Mouse (Mus musculus) erythroblast, embryonic 14.5 days (primary cell): ENCODE data around the gene Rnf144b. TPM values are rescaled to one million over a fixed set of nuclear protein-coding genes. Genes with fewer than 3 reads are reported as not detected.

Experiments
- H3K27me3 ChIP-seq: 2 replicates; pipeline ENCODE4 v1.6.1; 2012; ENCODE audit warnings: inconsistent platforms; ENCODE audit not compliant: control insufficient read depth
- H3K36me3 ChIP-seq: 2 replicates; pipeline ENCODE4 v1.6.1; 2012; ENCODE audit warnings: mild to moderate bottlenecking, inconsistent platforms; ENCODE audit not compliant: control insufficient read depth
- H3K4me1 ChIP-seq: 2 replicates; pipeline ENCODE4 v1.6.1; 2012; ENCODE audit warnings: inconsistent platforms; ENCODE audit not compliant: control insufficient read depth
- H3K4me3 ChIP-seq: replicated peaks from 2 replicates; pipeline ENCODE3; 2012; ENCODE audit warnings: moderate library complexity, mild to moderate bottlenecking, inconsistent platforms
- H3K9me3 ChIP-seq: 2 replicates; pipeline ENCODE4 v1.6.1; 2012; ENCODE audit warnings: low read length, inconsistent platforms, mixed read lengths; ENCODE audit not compliant: control insufficient read depth
- GATA1 ChIP-seq: IDR thresholded peaks from 2 replicates; pipeline ENCODE4 v1.6.1; 2012; ENCODE audit warnings: low read length, inconsistent platforms, mixed read lengths
- TAL1 ChIP-seq: IDR thresholded peaks from 3 replicates; pipeline ENCODE4 v1.6.1; 2012; ENCODE audit warnings: low read length, inconsistent platforms, mixed read lengths
- polyA plus RNA-seq: library from polyadenylated mRNA; stranded (reverse); fragments of >175 nt; gene quantifications from 2 replicates; pipeline ENCODE4 v1.2.3, GENCODE M21; 2012

Gene Rnf144b
- polyA plus RNA-seq, 1 experiment: not detected

GRCm38 (mm10) chr13:47112924-47113323, 9.5 kb upstream of the Rnf144b start:
- peaks cover 48% of the 10 kb centered on the region for H3K36me3 ChIP-seq
- TF ChIP-seq GATA1: peak; percentile 71
- peak; percentile 92 for TF ChIP-seq TAL1
- peaks cover 96% of the 10 kb centered on the region for H3K4me1 ChIP-seq
- H3K9me3 ChIP-seq: no peaks in the 10 kb centered on the region
- no peaks in the 10 kb centered on the region for H3K27me3 ChIP-seq
- H3K4me3 ChIP-seq: peak overlapping the region; percentile 59

- Histone ChIP-seq H3K27me3 (peaks cover 13% of the 10 kb centered on the region), H3K9me3 (peaks cover 2% of the 10 kb centered on the region; the same call in 1 of the 2 replicates), H3K4me1 (peaks cover 88% of the 10 kb centered on the region), H3K4me3 (peak overlapping the region; percentile 40), H3K36me3 (peaks cover 28% of the 10 kb centered on the region)
- no peak; the same call in 1 of the 3 replicates for TF ChIP-seq TAL1
- peak; percentile 43 for TF ChIP-seq GATA1
These were observed 6.5 kb upstream of the Rnf144b start for GRCm38 (mm10) chr13:47116000-47116399.

DNA sequence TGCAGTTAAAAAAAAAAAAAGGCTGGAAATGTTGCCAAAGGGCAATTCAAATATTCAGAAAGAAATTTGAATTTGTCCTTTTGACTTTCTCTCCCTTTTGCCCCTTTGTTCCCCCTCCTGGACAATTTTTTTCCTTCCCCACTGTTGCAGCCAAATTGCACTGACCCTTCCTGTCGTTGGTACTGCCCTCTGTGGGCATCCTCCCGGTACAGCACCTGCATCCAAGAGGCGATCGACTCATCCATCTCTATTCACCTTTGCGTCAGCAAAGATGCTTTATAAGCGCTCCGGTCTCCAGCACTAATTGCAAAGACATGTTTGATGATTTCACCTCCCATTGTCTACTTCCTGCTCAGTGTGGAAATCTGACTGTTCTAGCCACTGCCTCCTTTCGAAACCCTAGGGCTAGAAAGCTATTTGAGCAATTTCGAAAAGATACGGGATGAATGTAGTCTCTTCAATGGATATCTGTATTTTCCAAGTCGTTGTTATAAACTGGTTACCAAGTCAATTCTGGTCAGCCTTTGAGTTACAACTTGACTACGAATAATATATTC, 1.0 kb upstream of the Rnf144b start:
- H3K4me1 ChIP-seq: peaks cover 70% of the 10 kb centered on the region
- peaks cover 63% of the 10 kb centered on the region for H3K27me3 ChIP-seq
- H3K4me3 ChIP-seq: peak overlapping the region; percentile 84
- peaks cover 16% of the 10 kb centered on the region for H3K36me3 ChIP-seq
- TF ChIP-seq TAL1 (no peak), GATA1 (no peak)
- H3K9me3 ChIP-seq: peaks cover 2% of the 10 kb centered on the region

GRCm38 (mm10) chr13:47124449-47124848, 2.0 kb downstream of the Rnf144b start:
- TF ChIP-seq TAL1: no peak
- TF ChIP-seq GATA1: no peak
- Histone ChIP-seq H3K4me1 (peaks cover 59% of the 10 kb centered on the region), H3K27me3 (peaks cover 72% of the 10 kb centered on the region)

DNA sequence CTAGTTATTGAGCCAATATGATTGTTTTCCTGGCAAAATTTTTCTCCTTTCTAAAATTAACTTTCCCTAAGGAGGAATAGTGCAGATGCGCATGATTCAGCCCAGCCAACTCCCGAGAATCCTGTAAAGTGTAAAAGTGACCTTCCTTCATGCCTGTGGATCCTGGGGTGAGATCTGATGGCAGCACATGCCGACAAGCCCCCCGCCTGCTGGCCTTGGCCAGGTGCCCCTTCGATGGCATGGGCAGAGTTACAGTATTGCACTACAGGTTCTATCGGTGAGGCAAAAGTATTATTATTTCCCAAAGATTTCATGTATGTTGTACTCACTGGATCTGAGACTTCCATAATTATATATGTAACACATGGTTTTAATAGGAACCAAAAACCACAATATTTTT, 2.5 kb downstream of the Rnf144b start:
- no peak for TF ChIP-seq GATA1
- no peak for TF ChIP-seq TAL1
- H3K4me3 ChIP-seq: no peak overlapping the region
- peaks cover 67% of the 10 kb centered on the region for H3K27me3 ChIP-seq
- peaks cover 53% of the 10 kb centered on the region for H3K4me1 ChIP-seq
- peaks cover 10% of the 10 kb centered on the region for H3K36me3 ChIP-seq
- no peaks in the 10 kb centered on the region; the same call in 1 of the 2 replicates for H3K9me3 ChIP-seq

More at GRCm38 (mm10) chr13:47124449-47124848, 2.0 kb downstream of the Rnf144b start:
- Histone ChIP-seq H3K9me3 (no peaks in the 10 kb centered on the region; the same call in 1 of the 2 replicates), H3K4me3 (no peak overlapping the region), H3K36me3 (peaks cover 10% of the 10 kb centered on the region)

- Histone ChIP-seq H3K27me3 (peaks cover 63% of the 10 kb centered on the region), H3K36me3 (peaks cover 14% of the 10 kb centered on the region), H3K4me1 (peaks cover 49% of the 10 kb centered on the region), H3K9me3 (no peaks in the 10 kb centered on the region; the same call in 1 of the 2 replicates), H3K4me3 (no peak overlapping the region)
- TF ChIP-seq GATA1 (no peak), TAL1 (no peak)
These were observed 3.1 kb downstream of the Rnf144b start for GRCm38 (mm10) chr13:47125595-47125994.

GRCm38 (mm10) chr13:47129090-47129489, 6.6 kb downstream of the Rnf144b start:
- TF ChIP-seq GATA1 (no peak), TAL1 (no peak)
- Histone ChIP-seq H3K27me3 (peaks cover 28% of the 10 kb centered on the region), H3K4me1 (peaks cover 21% of the 10 kb centered on the region), H3K9me3 (peaks cover 7% of the 10 kb centered on the region; the same call in 1 of the 2 replicates), H3K4me3 (no peak overlapping the region), H3K36me3 (peaks cover 38% of the 10 kb centered on the region)

DNA sequence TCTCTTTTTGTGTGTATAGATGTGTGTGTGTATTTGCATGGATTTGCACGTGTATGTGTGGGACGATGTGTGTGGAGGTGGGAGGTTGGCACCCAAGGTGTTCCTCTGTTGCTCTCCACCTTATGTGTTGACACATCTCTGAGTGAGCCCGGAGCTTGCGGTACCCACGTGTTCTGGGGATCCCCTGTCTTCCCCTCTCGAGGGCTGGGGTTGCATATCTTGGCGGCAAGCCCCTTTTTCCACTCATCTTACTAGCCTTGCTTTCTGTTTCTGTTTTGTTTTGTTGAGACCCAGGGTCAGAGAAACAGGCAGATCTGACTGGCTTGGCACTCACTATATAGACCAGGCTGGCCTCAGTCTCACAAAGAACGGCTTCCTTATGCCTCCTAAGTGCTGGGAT, 10.6 kb downstream of the Rnf144b start:
- peaks cover 6% of the 10 kb centered on the region for H3K27me3 ChIP-seq
- TF ChIP-seq GATA1: no peak
- no peak for TF ChIP-seq TAL1
- no peak overlapping the region for H3K4me3 ChIP-seq
- peaks cover 12% of the 10 kb centered on the region for H3K4me1 ChIP-seq
- peaks cover 10% of the 10 kb centered on the region; the same call in 1 of the 2 replicates for H3K9me3 ChIP-seq
- peaks cover 41% of the 10 kb centered on the region for H3K36me3 ChIP-seq

DNA sequence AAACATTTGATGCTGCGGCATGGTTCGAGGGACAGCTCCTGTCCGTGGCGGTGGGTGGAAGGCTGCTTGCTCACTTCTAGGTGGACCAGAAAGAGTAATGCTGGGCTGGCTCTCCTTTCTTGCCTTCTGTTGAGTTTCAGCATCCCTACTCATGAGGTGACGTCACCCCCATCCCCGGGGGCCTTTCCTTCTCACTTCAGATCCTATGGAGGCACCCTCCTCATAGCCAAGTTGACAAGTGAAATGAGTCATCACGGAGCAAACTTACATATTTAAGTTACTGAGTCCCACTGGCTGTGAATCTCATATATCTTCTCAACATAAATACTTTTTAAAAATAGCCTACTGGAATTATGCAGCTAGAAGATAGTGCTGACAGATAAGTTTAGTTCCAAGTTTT, 12.4 kb downstream of the Rnf144b start:
- peaks cover 48% of the 10 kb centered on the region for H3K36me3 ChIP-seq
- no peak overlapping the region for H3K4me3 ChIP-seq
- H3K9me3 ChIP-seq: peaks cover 15% of the 10 kb centered on the region
- H3K4me1 ChIP-seq: peaks cover 2% of the 10 kb centered on the region
- H3K27me3 ChIP-seq: peaks cover 3% of the 10 kb centered on the region
- TF ChIP-seq GATA1 (no peak), TAL1 (no peak)
